ENCODE assay signal across 10 mouse cellular contexts in genomic region chr11:24099886-24100293, GRCm38 (mm10). TPM values are rescaled to one million over a fixed set of nuclear protein-coding genes. Genes with fewer than 3 reads are reported as not detected.
DNase-seq lines count a peak whose midpoint lies in the region; ATAC-seq and TF ChIP-seq lines count a peak whose summit lies in the region.
"Had no signal": no experiment of that assay in that cellular context is flagged by ENCODE, and none has a peak within 500 bp of the region (broad histone marks: within the 10 kb centered on the region; RNA-seq: fewer than 3 reads in every experiment).

No protein-coding gene starts in this region.

- no peak for TF ChIP-seq CTCF in forebrain, postnatal 0 days (IDR thresholded peaks at IDR 0.05; ENCODE audit: low read depth)

- H3K4me3 ChIP-seq in midbrain, embryonic 11.5 days (ENCODE audit: low read depth, low read length), result no peak overlapping the region
- H3K4me3 ChIP-seq in midbrain, embryonic 10.5 days, result no peak overlapping the region
- H3K4me3 ChIP-seq in forebrain, postnatal 0 days (ENCODE audit: low read depth, low read length), result no peak overlapping the region
- 0 out of 2 replicates have a peak overlapping the region, but pooled peaks have one; percentile 2 for H3K4me3 ChIP-seq in neural tube, embryonic 15.5 days (replicated peaks)

- 48% methylated on average over 7 of the region's 7 CpGs for WGBS in midbrain, embryonic 11.5 days
- 79% methylated on average over 7 of the region's 7 CpGs for WGBS in midbrain, embryonic 10.5 days
- 11% methylated on average over 7 of the region's 7 CpGs for WGBS in forebrain, postnatal 0 days
- WGBS in neural tube, embryonic 15.5 days, result 12% methylated on average over 7 of the region's 7 CpGs

- intact Hi-C loops in left cerebral cortex, postnatal 14 days (cut with DNase I), result no loop called here

- H3K27me3 ChIP-seq in midbrain, embryonic 11.5 days (ENCODE audit: control insufficient read depth, insufficient read depth, low read length), result no peaks in the 10 kb centered on the region
- 0 out of 2 replicates have a peak, but pooled peaks cover 3% of the 10 kb centered on the region for H3K27me3 ChIP-seq in midbrain, embryonic 10.5 days (ENCODE audit: low read depth, poor library complexity, severe bottlenecking)
- H3K27me3 ChIP-seq in forebrain, postnatal 0 days (ENCODE audit: insufficient read depth, low read length), result no peaks in the 10 kb centered on the region
- H3K27me3 ChIP-seq in neural tube, embryonic 15.5 days (replicated peaks), result no peaks in the 10 kb centered on the region

- peak; percentile 68 for ATAC-seq in midbrain, embryonic 11.5 days (ENCODE audit: low FRiP score)
- ATAC-seq in forebrain, postnatal 0 days, result no peak
- no peak for ATAC-seq in neural tube, embryonic 15.5 days (ENCODE audit: low FRiP score)
- ATAC-seq in erythroid progenitor cell, adult 5-6 weeks (replicated peaks; ENCODE audit: low FRiP score, poor library complexity, severe bottlenecking), result no peak

- H3K36me3 ChIP-seq in midbrain, embryonic 11.5 days (ENCODE audit: control insufficient read depth, insufficient read depth, low read length), result no peaks in the 10 kb centered on the region
- no peaks in the 10 kb centered on the region for H3K36me3 ChIP-seq in midbrain, embryonic 10.5 days
- H3K36me3 ChIP-seq in forebrain, postnatal 0 days (ENCODE audit: insufficient read depth), result no peaks in the 10 kb centered on the region
- H3K36me3 ChIP-seq in neural tube, embryonic 15.5 days, result no peaks in the 10 kb centered on the region

- H3K4me1 ChIP-seq in midbrain, embryonic 11.5 days (ENCODE audit: control insufficient read depth, insufficient read depth, low read length), result peaks cover 37% of the 10 kb centered on the region
- H3K4me1 ChIP-seq in midbrain, embryonic 10.5 days, result peaks cover 52% of the 10 kb centered on the region
- peaks cover 48% of the 10 kb centered on the region for H3K4me1 ChIP-seq in forebrain, postnatal 0 days (ENCODE audit: insufficient read depth)
- H3K4me1 ChIP-seq in neural tube, embryonic 15.5 days, result peaks cover 80% of the 10 kb centered on the region

- H3K9ac ChIP-seq in midbrain, embryonic 11.5 days (ENCODE audit: low read length), result no peak overlapping the region
- H3K9ac ChIP-seq in forebrain, postnatal 0 days, result peak overlapping the region; percentile 26; the same call in 1 of the 2 replicates
- no peak overlapping the region for H3K9ac ChIP-seq in neural tube, embryonic 15.5 days (replicated peaks)

- peak overlapping the region; percentile 25; the same call in 1 of the 2 replicates for H3K27ac ChIP-seq in midbrain, embryonic 11.5 days (ENCODE audit: low read depth, low read length)
- H3K27ac ChIP-seq in midbrain, embryonic 10.5 days (replicated peaks), result no peak overlapping the region
- H3K27ac ChIP-seq in forebrain, postnatal 0 days (ENCODE audit: low read depth, low read length), result peak overlapping the region; percentile 47
- H3K27ac ChIP-seq in neural tube, embryonic 15.5 days (replicated peaks), result 0 out of 2 replicates have a peak overlapping the region, but pooled peaks have one; percentile 56

- DNase-seq in midbrain, embryonic 11.5 days (ENCODE audit: low spot score, missing footprints), result peak; percentile 80
- no peak for DNase-seq in midbrain, embryonic 10.5 days (ENCODE audit: low spot score)
- DNase-seq in forebrain, postnatal 0 days, result no peak
- peak; percentile 48 to 50 for DNase-seq in kidney, postnatal 25 days
- DNase-seq in frontal cortex, postnatal 10 days (ENCODE audit: low spot score in 2 of 2), result no peak
- no peak for DNase-seq in left cerebral cortex, postnatal 14 days (ENCODE audit: low spot score in 2 of 2)
- DNase-seq: adrenal gland, postnatal 14 days had no signal

- no peaks in the 10 kb centered on the region for H3K9me3 ChIP-seq in midbrain, embryonic 11.5 days (ENCODE audit: control insufficient read depth, low read length)
- H3K9me3 ChIP-seq in midbrain, embryonic 10.5 days (replicated peaks), result no peaks in the 10 kb centered on the region
- no peaks in the 10 kb centered on the region for H3K9me3 ChIP-seq in forebrain, postnatal 0 days (ENCODE audit: low read length)
- H3K9me3 ChIP-seq in neural tube, embryonic 15.5 days (replicated peaks), result no peaks in the 10 kb centered on the region

- no peak overlapping the region for H3K4me2 ChIP-seq in midbrain, embryonic 11.5 days
- peak overlapping the region; percentile 37 for H3K4me2 ChIP-seq in forebrain, postnatal 0 days (ENCODE audit: low read depth)
- peak overlapping the region; percentile 38 for H3K4me2 ChIP-seq in neural tube, embryonic 15.5 days

RNA-seq across cellular contexts. Expression of gene Bcl11a, which starts 22.0 kb away (rescaled TPM):
- polyA plus RNA-seq in midbrain, embryonic 11.5 days (2014; fragmentation: Nextera tagmentation; extraction: Ambion mirVana), result 42.5 and 44.1 TPM in 2 replicates
- polyA plus RNA-seq in midbrain, embryonic 10.5 days (2016; fragmentation: Nextera tagmentation; extraction: Ambion mirVana), result 15.8 and 33.2 TPM in 2 replicates
- total RNA-seq in forebrain, postnatal 0 days (2014; rRNA removed), result 70.8 and 85.9 TPM in 2 replicates
- polyA plus RNA-seq in forebrain, postnatal 0 days (2015; fragmentation: Nextera tagmentation; extraction: Ambion mirVana), result 173 and 174 TPM in 2 replicates
- 85.1 and 102 TPM in 2 replicates for polyA plus RNA-seq in neural tube, embryonic 15.5 days (2015; fragmentation: Nextera tagmentation; extraction: Ambion mirVana)
- total RNA-seq in erythroid progenitor cell, adult 5-6 weeks (2015; ENCODE audit: low replicate concordance), result 20.5 and 23.5 TPM in 2 replicates
- total RNA-seq in erythroid progenitor cell, adult 5-6 weeks (2017; ENCODE audit: low replicate concordance), result 7.4 and 12.9 TPM in 2 replicates
- total RNA-seq in left cerebral cortex, postnatal 14 days (2021), result 100 to 1,000 TPM; 114 to 125 TPM

RNA-seq across cellular contexts. Expression of gene A830031A19Rik, which starts 25.0 kb away (rescaled TPM):
- polyA plus RNA-seq in midbrain, embryonic 11.5 days (2014; fragmentation: Nextera tagmentation; extraction: Ambion mirVana), result not detected in 2 replicates
- polyA plus RNA-seq in midbrain, embryonic 10.5 days (2016; fragmentation: Nextera tagmentation; extraction: Ambion mirVana), result not detected in 2 replicates
- 1.8 TPM in 1 of 2 replicates, not detected in the other for total RNA-seq in forebrain, postnatal 0 days (2014; rRNA removed)
- 0.26 and 0.63 TPM in 2 replicates for polyA plus RNA-seq in forebrain, postnatal 0 days (2015; fragmentation: Nextera tagmentation; extraction: Ambion mirVana)
- polyA plus RNA-seq in neural tube, embryonic 15.5 days (2015; fragmentation: Nextera tagmentation; extraction: Ambion mirVana), result not detected in 2 replicates
- total RNA-seq in erythroid progenitor cell, adult 5-6 weeks (2015; ENCODE audit: low replicate concordance), result not detected in 2 replicates
- not detected in 2 replicates for total RNA-seq in erythroid progenitor cell, adult 5-6 weeks (2017; ENCODE audit: low replicate concordance)
- 1 to 10 TPM in 1 of 2 experiments, under 1 TPM in 1; 0.66 to 1.1 TPM for total RNA-seq in left cerebral cortex, postnatal 14 days (2021)
- total RNA-seq: adrenal gland, postnatal 14 days had no signal
- polyA plus RNA-seq: large intestine, adult 2 months had no signal

Comparison
In these comparisons a context has a peak if more than half of its experiments do, and no peak if none do; other contexts are left out.
1. DNase-seq: peak in midbrain, embryonic 11.5 days (single experiment) and kidney, postnatal 25 days (2 of 2); none in midbrain, embryonic 10.5 days (single experiment), forebrain, postnatal 0 days (single experiment), frontal cortex, postnatal 10 days (0 of 2) and left cerebral cortex, postnatal 14 days (0 of 2).